Mouse (Mus musculus) heart, postnatal 4 days (tissue): ENCODE data around the gene Sh2b1. TPM values are rescaled to one million over a fixed set of nuclear protein-coding genes. Genes with fewer than 3 reads are reported as not detected.

Source experiments
- total RNA-seq, 2 experiments: library from RNA; stranded (reverse); gene quantifications; 2 replicates each; pipeline ENCODE4 v1.2.3; 2021

Gene Sh2b1
- total RNA-seq, 2 experiments from 2014 or later: 47.1 to 51.4 TPM

Other genes with a start within 250 kb of the Sh2b1 start
- 10 to 100 TPM; 40.4 to 46.3 TPM for gene Sbk1, start 202.8 kb downstream of the Sh2b1 start, total RNA-seq
- 1 to 10 TPM; 1.1 to 1.4 TPM for gene Lat, start 105.9 kb downstream of the Sh2b1 start, total RNA-seq
- gene Spns1, start 98.0 kb downstream of the Sh2b1 start, total RNA-seq: 10 to 100 TPM; 36.8 to 37.3 TPM
- gene Nfatc2ip, start 78.7 kb downstream of the Sh2b1 start, total RNA-seq: 10 to 100 TPM in 1 of 2 experiments, 1 to 10 TPM in 1; 7.5 to 10.1 TPM
- under 1 TPM; 0.45 to 0.72 TPM for gene Cd19, start 60.5 kb downstream of the Sh2b1 start, total RNA-seq
- 10 to 100 TPM; 11.8 to 15.0 TPM for gene Rabep2, start 46.7 kb downstream of the Sh2b1 start, total RNA-seq
- 1 to 10 TPM in 1 of 2 experiments, under 1 TPM in 1; 0.67 to 9.0 TPM for gene Atp2a1, start 12.3 kb downstream of the Sh2b1 start, total RNA-seq
- 100 to 1,000 TPM; 224 to 238 TPM for gene Tufm, start 11.9 kb upstream of the Sh2b1 start, total RNA-seq
- gene Atxn2l, start 28.0 kb upstream of the Sh2b1 start, total RNA-seq: 10 to 100 TPM; 60.0 to 65.7 TPM
- 100 to 1,000 TPM; 159 to 161 TPM for gene Eif3c, start 91.0 kb upstream of the Sh2b1 start, total RNA-seq
- under 1 TPM; 0.21 to 0.95 TPM for gene Apobr, start 109.5 kb upstream of the Sh2b1 start, total RNA-seq
- gene Cln3, start 110.4 kb upstream of the Sh2b1 start, total RNA-seq: 10 to 100 TPM; 13.4 to 14.0 TPM
- not detected for gene Il27, start 119.5 kb upstream of the Sh2b1 start, total RNA-seq
- gene Nupr1, start 155.4 kb upstream of the Sh2b1 start, total RNA-seq: 1 to 10 TPM; 5.7 to 6.8 TPM
- gene Sgf29, start 173.9 kb upstream of the Sh2b1 start, total RNA-seq: 10 to 100 TPM; 30.9 to 33.2 TPM
- 1 to 10 TPM; 5.5 to 6.6 TPM for gene Sult1a1, start 201.0 kb upstream of the Sh2b1 start, total RNA-seq
- gene Bola2, start 220.0 kb upstream of the Sh2b1 start, total RNA-seq: 10 to 100 TPM; 56.8 to 57.3 TPM
- 1 to 10 TPM; 7.2 to 8.1 TPM for gene Slx1b, start 220.4 kb upstream of the Sh2b1 start, total RNA-seq
- gene Coro1a, start 232.4 kb upstream of the Sh2b1 start, total RNA-seq: 1 to 10 TPM; 8.4 to 9.2 TPM